Mouse (Mus musculus): ENCODE results near the gene Kcne1. TPM values are rescaled to one million over a fixed set of nuclear protein-coding genes. Genes with fewer than 3 reads are reported as not detected.

Kcne1 gene
- polyA plus RNA-seq, 1 experiment: 34.3 TPM

DNA sequence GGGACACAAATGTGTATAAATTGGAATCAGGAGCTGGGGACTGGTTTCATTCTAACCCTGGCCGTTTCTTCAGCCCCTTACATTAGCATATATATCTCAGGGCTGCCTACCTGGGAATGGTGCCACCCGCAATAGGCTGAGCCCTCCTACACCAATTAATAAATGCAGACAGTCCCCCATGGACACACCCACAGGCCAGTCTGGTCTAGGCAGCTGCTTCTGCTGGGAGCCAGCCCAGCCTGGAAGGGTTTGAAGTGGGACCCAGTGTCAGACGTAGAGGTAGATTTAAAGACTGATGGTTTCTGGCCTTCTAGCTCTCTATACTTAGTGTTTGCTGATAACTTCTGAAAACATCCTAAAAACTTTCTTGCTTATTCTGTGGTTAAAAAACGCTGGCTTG, 50.1 kb downstream of the Kcne1 start:
- Histone ChIP-seq H3K27me3 (replicated peaks; ENCODE audit: control insufficient read depth, insufficient read depth, low read length) (no peaks in the 10 kb centered on the region), H3K4me1 (ENCODE audit: control insufficient read depth, insufficient read depth, low read length) (no peaks in the 10 kb centered on the region), H3K4me3 (ENCODE audit: insufficient read depth, low read depth, low read length) (no peak overlapping the region), H3K27ac (ENCODE audit: insufficient read depth, low read depth, low read length) (no peak overlapping the region), H3K36me3 (ENCODE audit: control insufficient read depth, insufficient read depth, low read length) (no peaks in the 10 kb centered on the region)
- TF ChIP-seq POLR2A (IDR thresholded peaks at IDR 0.05; ENCODE audit: low read depth, low read length) (no peak), CTCF (conservative IDR thresholded peaks at IDR 0.05; ENCODE audit: insufficient read depth, insufficient read length, low read depth, low read length) (no peak)
- no peak for DNase-seq
- WGBS: 66% methylated on average over 4 of the region's 4 CpGs

DNA sequence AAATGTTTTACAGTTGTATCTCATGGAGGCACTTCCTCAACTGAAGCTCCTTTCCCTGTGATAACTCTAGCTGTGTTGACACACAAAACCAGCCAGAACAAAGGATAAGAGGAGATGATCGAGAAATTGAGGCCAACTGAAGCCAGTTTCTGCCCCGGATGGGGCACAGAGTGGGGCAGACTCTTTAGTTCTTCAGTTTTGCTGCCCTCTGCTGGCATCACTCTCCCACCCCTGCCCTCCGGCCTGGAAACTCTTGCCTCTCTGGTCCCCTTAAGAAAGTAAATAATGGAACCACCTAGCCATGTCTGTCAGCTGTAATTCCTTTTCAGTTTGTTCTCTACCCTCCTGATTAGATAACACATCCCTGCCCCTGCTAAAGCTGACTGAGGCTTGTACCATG, 51.3 kb downstream of the Kcne1 start:
- DNase-seq: no peak
- H3K4me3 ChIP-seq (ENCODE audit: insufficient read depth, low read depth, low read length): no peak overlapping the region
- WGBS: 83% methylated on average over 3 of the region's 3 CpGs
- peaks cover under 1% of the 10 kb centered on the region; the same call in 1 of the 2 replicates for H3K4me1 ChIP-seq (ENCODE audit: control insufficient read depth, insufficient read depth, low read length)
- TF ChIP-seq POLR2A (IDR thresholded peaks at IDR 0.05; ENCODE audit: low read depth, low read length) (no peak), CTCF (conservative IDR thresholded peaks at IDR 0.05; ENCODE audit: insufficient read depth, insufficient read length, low read depth, low read length) (no peak)
- H3K36me3 ChIP-seq (ENCODE audit: control insufficient read depth, insufficient read depth, low read length): no peaks in the 10 kb centered on the region
- H3K27me3 ChIP-seq (replicated peaks; ENCODE audit: control insufficient read depth, insufficient read depth, low read length): no peaks in the 10 kb centered on the region
- H3K27ac ChIP-seq (ENCODE audit: insufficient read depth, low read depth, low read length): no peak overlapping the region

DNA sequence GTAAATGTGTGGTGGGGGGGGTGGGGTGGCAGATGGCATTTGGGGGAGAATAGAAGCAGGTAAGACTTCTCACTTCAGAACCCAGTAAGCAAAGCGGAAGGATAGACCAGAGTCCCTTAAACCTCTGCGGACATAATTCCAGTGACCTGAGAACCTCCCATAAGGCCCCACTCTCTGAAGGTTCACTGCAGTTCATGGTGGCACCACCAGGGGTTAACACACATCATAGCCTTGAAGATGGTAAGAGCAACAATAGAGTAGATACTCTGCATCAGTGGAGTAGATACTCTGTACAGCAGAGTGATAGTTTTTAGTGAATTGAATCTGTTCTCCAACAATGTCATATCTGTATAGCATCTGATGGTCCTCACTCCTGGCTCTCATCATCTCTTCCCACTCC, 53.7 kb downstream of the Kcne1 start:
- no peak for DNase-seq
- Histone ChIP-seq H3K27me3 (replicated peaks; ENCODE audit: control insufficient read depth, insufficient read depth, low read length) (no peaks in the 10 kb centered on the region), H3K36me3 (ENCODE audit: control insufficient read depth, insufficient read depth, low read length) (no peaks in the 10 kb centered on the region), H3K27ac (ENCODE audit: insufficient read depth, low read depth, low read length) (no peak overlapping the region), H3K4me3 (ENCODE audit: insufficient read depth, low read depth, low read length) (no peak overlapping the region), H3K4me1 (ENCODE audit: control insufficient read depth, insufficient read depth, low read length) (peaks cover 12% of the 10 kb centered on the region; the same call in 1 of the 2 replicates)
- TF ChIP-seq POLR2A (IDR thresholded peaks at IDR 0.05; ENCODE audit: low read depth, low read length) (no peak), CTCF (conservative IDR thresholded peaks at IDR 0.05; ENCODE audit: insufficient read depth, insufficient read length, low read depth, low read length) (no peak)
- WGBS: 96% methylated on average over 2 of the region's 2 CpGs

DNA sequence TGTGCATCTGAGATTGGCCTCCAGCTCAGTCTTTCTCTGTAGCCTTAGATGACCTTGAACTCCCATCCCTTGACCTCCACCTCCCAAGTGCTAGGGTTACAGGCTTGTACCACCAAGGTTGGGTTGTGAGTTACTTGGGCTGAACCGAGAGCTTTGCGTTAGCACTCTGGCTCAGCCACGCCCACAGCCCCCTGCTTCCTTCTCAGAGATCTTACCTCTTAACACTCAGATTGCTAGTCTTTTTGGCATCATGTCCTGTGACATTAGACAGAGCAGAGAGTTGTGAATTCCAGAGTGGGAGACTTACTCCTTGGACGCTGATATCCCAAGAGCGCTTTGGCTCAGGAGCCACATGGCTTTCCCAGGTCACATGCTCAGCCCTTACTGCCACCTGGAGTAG, 56.8 kb downstream of the Kcne1 start:
- WGBS: 57% methylated on average over 5 of the region's 5 CpGs
- DNase-seq: no peak
- Histone ChIP-seq H3K36me3 (ENCODE audit: control insufficient read depth, insufficient read depth, low read length) (no peaks in the 10 kb centered on the region), H3K4me3 (ENCODE audit: insufficient read depth, low read depth, low read length) (no peak overlapping the region), H3K27me3 (replicated peaks; ENCODE audit: control insufficient read depth, insufficient read depth, low read length) (no peaks in the 10 kb centered on the region), H3K4me1 (ENCODE audit: control insufficient read depth, insufficient read depth, low read length) (peaks cover 14% of the 10 kb centered on the region; the same call in 1 of the 2 replicates), H3K27ac (ENCODE audit: insufficient read depth, low read depth, low read length) (no peak overlapping the region)
- TF ChIP-seq CTCF (conservative IDR thresholded peaks at IDR 0.05; ENCODE audit: insufficient read depth, insufficient read length, low read depth, low read length) (no peak), POLR2A (IDR thresholded peaks at IDR 0.05; ENCODE audit: low read depth, low read length) (no peak)

DNA sequence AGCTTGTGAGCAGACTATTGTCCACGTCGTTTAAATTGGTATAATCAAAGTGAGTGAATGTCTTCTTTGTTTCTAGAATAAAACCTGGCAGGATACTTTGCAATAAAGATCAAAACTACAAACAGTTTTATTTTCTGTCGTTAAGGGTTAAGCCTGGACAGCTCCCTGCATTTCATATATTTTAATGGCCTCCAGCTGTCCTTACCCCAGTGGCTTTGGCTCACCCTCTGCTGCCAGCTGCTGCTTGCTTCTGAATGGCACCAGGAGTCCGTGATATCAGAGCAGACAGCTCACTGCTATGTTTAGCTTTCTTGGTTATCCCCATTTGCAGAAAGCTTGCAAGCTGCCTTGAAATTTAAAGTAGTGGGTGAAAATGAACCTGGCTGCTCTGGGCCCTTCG, 57.3 kb downstream of the Kcne1 start:
- TF ChIP-seq POLR2A (IDR thresholded peaks at IDR 0.05; ENCODE audit: low read depth, low read length) (no peak), CTCF (conservative IDR thresholded peaks at IDR 0.05; ENCODE audit: insufficient read depth, insufficient read length, low read depth, low read length) (no peak)
- no peak overlapping the region for H3K27ac ChIP-seq (ENCODE audit: insufficient read depth, low read depth, low read length)

DNA sequence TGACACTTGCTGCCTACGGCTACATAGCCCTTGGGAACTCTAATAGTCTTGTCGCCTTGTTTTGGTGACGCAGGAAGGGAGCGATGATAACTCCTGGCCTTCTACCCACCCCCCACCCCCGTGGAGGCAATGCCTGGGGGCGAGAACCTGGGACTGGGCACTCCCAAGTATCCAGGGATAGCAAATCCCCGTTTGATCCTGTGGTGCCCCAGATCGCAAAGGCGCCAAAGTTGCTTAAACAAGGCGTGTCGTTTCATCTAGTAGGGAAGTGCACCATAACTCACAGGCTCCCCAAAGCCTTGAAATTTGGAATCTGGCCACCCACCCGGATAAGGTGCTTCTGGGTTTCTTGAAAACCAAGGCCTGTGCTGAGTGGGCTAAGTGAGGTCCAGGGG, 57.9 kb downstream of the Kcne1 start:
- Histone ChIP-seq H3K4me1 (ENCODE audit: control insufficient read depth, insufficient read depth, low read length) (peaks cover 14% of the 10 kb centered on the region; the same call in 1 of the 2 replicates), H3K36me3 (ENCODE audit: control insufficient read depth, insufficient read depth, low read length) (no peaks in the 10 kb centered on the region), H3K4me3 (ENCODE audit: insufficient read depth, low read depth, low read length) (peak overlapping the region; percentile 81), H3K27ac (ENCODE audit: insufficient read depth, low read depth, low read length) (peak overlapping the region; percentile 33; the same call in 1 of the 2 replicates), H3K27me3 (replicated peaks; ENCODE audit: control insufficient read depth, insufficient read depth, low read length) (no peaks in the 10 kb centered on the region)
- DNase-seq: no peak
- WGBS: under 1% methylated on average over 12 of the region's 12 CpGs
- TF ChIP-seq POLR2A (IDR thresholded peaks at IDR 0.05; ENCODE audit: low read depth, low read length): no peak
- no peak for TF ChIP-seq CTCF (conservative IDR thresholded peaks at IDR 0.05; ENCODE audit: insufficient read depth, insufficient read length, low read depth, low read length)

More for the DNA sequence above, 57.3 kb downstream of the Kcne1 start:
- H3K27me3 ChIP-seq (replicated peaks; ENCODE audit: control insufficient read depth, insufficient read depth, low read length): no peaks in the 10 kb centered on the region
- H3K4me1 ChIP-seq (ENCODE audit: control insufficient read depth, insufficient read depth, low read length): peaks cover 14% of the 10 kb centered on the region; the same call in 1 of the 2 replicates
- H3K4me3 ChIP-seq (ENCODE audit: insufficient read depth, low read depth, low read length): peak overlapping the region; percentile 81
- no peak for DNase-seq
- WGBS: 31% methylated on average over 5 of the region's 5 CpGs
- H3K36me3 ChIP-seq (ENCODE audit: control insufficient read depth, insufficient read depth, low read length): no peaks in the 10 kb centered on the region

DNA sequence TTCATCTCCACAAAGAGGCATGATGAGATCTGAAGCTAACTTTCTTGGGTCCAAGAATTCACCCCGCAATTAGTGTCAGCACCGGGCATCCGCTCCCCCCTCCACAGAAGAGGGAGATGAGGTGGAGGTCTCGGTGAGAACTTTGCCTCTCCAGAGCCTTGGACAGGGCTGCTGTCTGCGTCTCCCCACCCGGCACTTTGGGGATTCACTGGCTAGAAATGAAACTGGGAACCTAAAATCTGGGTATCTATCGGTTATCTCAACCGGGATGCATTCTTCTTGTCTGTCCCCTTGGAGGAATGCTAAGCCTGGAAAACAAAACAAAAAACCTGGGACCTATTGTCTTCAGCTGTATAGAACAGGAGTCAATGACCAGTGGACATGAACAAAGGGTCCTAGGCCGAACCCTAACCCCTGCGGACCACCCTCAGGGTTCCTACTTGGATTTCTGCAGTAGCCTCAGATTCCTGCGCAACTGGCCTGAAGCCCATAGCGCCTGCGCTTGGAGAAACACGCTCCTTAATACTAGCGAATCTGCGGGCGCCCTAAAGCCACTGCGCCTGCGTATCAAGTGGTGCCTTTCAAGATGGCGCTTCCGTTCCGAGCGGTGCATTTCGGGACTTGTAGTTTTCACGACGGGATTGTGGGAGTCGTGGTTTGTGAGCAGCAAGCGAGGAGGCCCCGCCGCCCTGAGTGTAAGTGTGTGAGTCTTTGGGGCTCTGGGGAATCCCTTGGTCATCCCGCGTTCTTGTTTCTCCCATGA, 58.4 kb downstream of the Kcne1 start, which contains the start of gene Smim11:
Gene Smim11 (plus strand): TSS at position 638 of the 763 bp plus-strand sequence.
- peak; percentile 97 for DNase-seq
- TF ChIP-seq CTCF (conservative IDR thresholded peaks at IDR 0.05; ENCODE audit: insufficient read depth, insufficient read length, low read depth, low read length) (no peak), POLR2A (IDR thresholded peaks at IDR 0.05; ENCODE audit: low read depth, low read length) (peak; percentile 55)
- Histone ChIP-seq H3K27ac (ENCODE audit: insufficient read depth, low read depth, low read length) (peak within 1 kb of the TSS; percentile 63; the same call in 1 of the 2 replicates), H3K27me3 (replicated peaks; ENCODE audit: control insufficient read depth, insufficient read depth, low read length) (no peaks in the 10 kb centered on the region), H3K4me3 (ENCODE audit: insufficient read depth, low read depth, low read length) (peak within 1 kb of the TSS; percentile 81), H3K4me1 (ENCODE audit: control insufficient read depth, insufficient read depth, low read length) (peaks cover 14% of the 10 kb centered on the region; the same call in 1 of the 2 replicates), H3K36me3 (ENCODE audit: control insufficient read depth, insufficient read depth, low read length) (no peaks in the 10 kb centered on the region)
- 9% methylated on average over 32 of the region's 32 CpGs for WGBS

Other genes starting within 250 kb of the Kcne1 start
- gene Kcne2, start 67.1 kb downstream of the Kcne1 start, polyA plus RNA-seq (2012; rRNA removed): not detected in 2 replicates
- gene Smim11, start 58.2 kb downstream of the Kcne1 start, polyA plus RNA-seq (2012; rRNA removed): 30.4 and 32.6 TPM in 2 replicates
- gene Fam243, start 38.0 kb downstream of the Kcne1 start, polyA plus RNA-seq (2012; rRNA removed): 0.56 and 0.74 TPM in 2 replicates
- 36.2 and 44.4 TPM in 2 replicates for gene Rcan1, start 111.4 kb upstream of the Kcne1 start, polyA plus RNA-seq (2012; rRNA removed)
- gene Clic6, start 126.3 kb upstream of the Kcne1 start, polyA plus RNA-seq (2012; rRNA removed): 3.2 and 3.6 TPM in 2 replicates